Mouse (Mus musculus): ENCODE results near the gene Gm20388. TPM values are rescaled to one million over a fixed set of nuclear protein-coding genes. Genes with fewer than 3 reads are reported as not detected.

Gm20388 gene
- polyA plus RNA-seq, 1 experiment from 2014 or later = 1.7 TPM

DNA sequence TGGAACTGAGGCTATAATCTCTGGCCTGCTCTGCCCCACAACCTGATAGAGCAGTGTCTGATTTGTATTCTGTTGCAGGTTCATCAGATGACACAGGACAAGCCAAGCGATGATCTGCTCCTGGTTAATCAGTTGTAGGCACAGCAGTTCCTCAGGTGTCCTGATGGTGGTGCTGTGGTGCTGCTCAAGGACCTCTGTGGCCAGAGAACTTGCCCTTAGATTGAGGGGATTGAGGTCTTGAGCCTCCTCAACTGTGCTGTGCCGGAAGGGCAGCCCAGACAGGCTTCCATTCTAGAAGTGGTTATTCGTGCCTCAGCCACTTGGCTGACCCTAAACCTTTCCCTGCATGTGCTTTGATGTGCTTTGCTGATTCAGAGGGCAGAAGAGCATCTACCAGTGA is 4141.5 kb downstream of the Gm20388 start:
- H3K9me3 ChIP-seq = no peaks in the 10 kb centered on the region
- H3K36me3 ChIP-seq = peaks cover 25% of the 10 kb centered on the region
- DNase-seq (ENCODE audit: low spot score) = peak; percentile 75
- H3K4me3 ChIP-seq = no peak overlapping the region
- 0 out of 2 replicates have a peak, but pooled peaks cover 8% of the 10 kb centered on the region for H3K4me1 ChIP-seq (replicated peaks)
- H3K27ac ChIP-seq = no peak overlapping the region
- no peaks in the 10 kb centered on the region for H3K27me3 ChIP-seq (ENCODE audit: insufficient read depth, poor library complexity, severe bottlenecking)
- 26% methylated on average over 3 of the region's 3 CpGs for WGBS

DNA sequence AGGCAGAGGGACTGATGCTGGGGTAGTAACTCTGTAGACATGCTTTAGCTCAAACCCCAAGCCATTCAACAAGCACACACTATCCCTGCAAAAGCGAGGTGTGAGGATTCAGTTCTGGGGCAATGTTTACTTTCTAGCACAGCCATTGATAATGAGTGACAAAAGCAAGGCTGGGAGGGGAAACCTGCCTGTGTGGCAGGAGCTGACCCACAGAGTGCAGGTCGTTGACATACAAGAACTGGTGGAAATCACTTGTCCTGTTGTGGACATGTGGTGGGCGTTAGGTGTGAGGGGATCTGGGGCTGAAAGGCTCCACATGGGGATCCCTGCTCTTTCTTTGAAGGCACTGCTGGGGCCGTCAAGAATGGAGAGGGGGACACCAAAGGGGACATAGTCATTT is 4141.9 kb downstream of the Gm20388 start:
- Histone ChIP-seq H3K27me3 (ENCODE audit: insufficient read depth, poor library complexity, severe bottlenecking) (no peaks in the 10 kb centered on the region), H3K9me3 (no peaks in the 10 kb centered on the region), H3K4me3 (no peak overlapping the region), H3K36me3 (peaks cover 20% of the 10 kb centered on the region), H3K27ac (0 out of 2 replicates have a peak overlapping the region, but pooled peaks have one; percentile 23), H3K4me1 (replicated peaks) (0 out of 2 replicates have a peak, but pooled peaks cover 8% of the 10 kb centered on the region)
- WGBS = 57% methylated on average over 4 of the region's 4 CpGs
- no peak for DNase-seq (ENCODE audit: low spot score)

DNA sequence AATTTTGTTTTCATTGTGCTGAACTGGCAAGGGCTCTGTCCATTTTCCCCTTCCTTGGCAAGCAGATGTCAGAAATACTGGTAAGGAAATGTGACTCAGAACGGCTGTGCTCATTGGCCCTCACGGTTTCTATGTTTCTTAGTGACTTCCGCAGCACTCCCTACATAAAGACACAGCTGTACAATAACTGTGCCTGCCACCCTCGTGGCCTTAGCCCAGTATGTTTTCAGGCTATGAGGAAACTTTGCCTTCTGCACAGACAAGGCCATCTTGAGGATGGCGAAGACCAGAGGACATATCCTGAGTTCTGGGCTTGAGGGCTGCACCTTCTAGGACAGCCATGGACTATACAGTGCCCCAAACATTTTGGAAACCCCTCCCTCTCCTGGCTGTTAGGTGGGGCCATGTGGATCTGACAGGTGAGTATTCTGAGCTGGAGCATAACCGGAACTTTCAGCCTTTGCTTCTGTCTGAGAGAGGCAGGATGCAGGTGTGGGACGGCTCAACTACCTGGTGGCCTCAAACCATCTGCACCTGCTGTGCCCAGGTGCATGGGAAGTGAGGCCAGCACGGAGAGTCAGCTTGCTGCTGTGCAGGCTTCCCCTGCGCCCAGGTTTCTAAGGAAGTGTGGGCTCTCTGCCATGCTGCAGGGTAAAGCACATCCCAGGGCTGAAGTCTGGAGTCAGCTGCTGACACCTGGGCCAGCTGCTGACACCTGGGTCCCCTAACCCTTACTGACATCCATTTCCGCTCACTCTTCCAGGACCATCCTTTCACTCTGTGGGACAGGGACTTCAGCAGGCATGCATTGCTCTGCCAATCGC is 4146.4 kb downstream of the Gm20388 start:
- H3K4me3 ChIP-seq = no peak overlapping the region
- no peaks in the 10 kb centered on the region for H3K27me3 ChIP-seq (ENCODE audit: insufficient read depth, poor library complexity, severe bottlenecking)
- no peak for DNase-seq (ENCODE audit: low spot score)
- H3K9me3 ChIP-seq = no peaks in the 10 kb centered on the region
- WGBS = 83% methylated on average over 11 of the region's 11 CpGs
- 0 out of 2 replicates have a peak, but pooled peaks cover 7% of the 10 kb centered on the region for H3K4me1 ChIP-seq (replicated peaks)
- H3K27ac ChIP-seq = no peak overlapping the region
- H3K36me3 ChIP-seq = no peaks in the 10 kb centered on the region

DNA sequence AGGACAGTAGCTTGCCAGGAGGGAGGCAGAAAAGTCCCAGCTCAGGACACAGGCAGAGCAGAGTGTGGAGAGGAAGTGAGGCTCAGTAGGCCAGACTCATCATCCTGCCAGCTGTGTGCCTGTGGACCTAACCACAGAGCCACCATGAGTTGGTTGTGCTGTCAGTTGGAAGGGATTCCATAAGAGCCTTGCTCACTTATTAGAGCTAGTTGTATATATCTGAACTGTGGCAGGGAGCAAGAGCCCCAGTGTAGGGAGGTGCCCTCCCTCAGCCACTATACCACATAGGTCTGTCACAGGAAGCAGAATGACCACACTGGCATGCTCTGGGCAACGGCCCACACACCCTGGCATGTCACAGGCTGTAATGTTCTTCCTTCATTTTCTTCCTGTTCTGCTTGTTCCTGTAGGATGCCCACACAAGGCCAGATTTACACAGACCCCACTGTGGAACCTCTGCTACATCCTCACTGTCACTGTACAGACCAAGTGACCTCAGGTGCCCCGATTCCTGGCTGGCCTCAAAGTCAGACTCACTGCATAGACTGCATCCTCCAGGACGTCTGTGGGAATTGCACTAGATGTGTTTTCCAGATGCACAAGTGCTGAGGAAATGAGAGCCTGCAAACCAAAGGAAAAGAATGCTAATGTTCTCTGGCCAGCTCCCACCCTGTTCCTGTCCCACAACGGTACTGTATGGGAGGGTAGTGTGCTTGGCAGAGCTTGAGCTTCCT is 4155.9 kb downstream of the Gm20388 start:
- DNase-seq (ENCODE audit: low spot score) = no peak

DNA sequence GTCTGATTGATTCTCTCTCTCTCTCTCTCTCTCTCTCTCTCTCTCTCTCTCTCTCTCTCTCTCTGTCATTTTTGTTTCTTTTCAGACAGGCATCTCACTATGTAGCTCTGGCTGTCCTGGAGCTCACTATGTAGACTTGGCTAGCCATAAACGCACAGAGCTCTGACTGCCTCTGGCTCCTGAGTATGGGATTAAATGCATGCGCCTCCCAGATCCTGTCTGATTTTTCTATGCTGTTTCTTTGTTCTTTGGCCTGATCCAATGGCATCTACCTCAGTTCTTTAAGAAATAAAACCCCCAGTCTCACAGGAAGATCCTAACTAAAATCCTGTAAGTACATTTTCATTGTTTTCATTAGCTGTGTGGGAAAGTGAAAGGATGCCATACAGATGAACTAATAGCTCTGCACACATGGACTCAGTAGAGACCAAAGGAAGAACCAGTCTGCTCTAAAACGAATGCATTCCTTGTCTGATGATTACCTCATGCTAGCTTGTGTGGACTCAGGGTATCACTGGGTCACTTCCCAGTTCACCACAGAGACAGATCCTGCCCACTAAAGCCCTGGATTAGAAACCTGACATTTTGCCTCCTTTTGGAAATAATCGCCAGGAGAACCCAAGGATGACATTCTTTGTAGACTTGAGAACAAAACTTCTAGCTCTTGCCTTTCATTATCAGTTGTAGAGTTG is 4156.6 kb downstream of the Gm20388 start:
- peaks cover 14% of the 10 kb centered on the region for H3K4me1 ChIP-seq (replicated peaks)
- H3K4me3 ChIP-seq = no peak overlapping the region
- 82% methylated on average over 4 of the region's 4 CpGs for WGBS
- no peaks in the 10 kb centered on the region for H3K9me3 ChIP-seq
- no peaks in the 10 kb centered on the region for H3K36me3 ChIP-seq
- no peaks in the 10 kb centered on the region for H3K27me3 ChIP-seq (ENCODE audit: insufficient read depth, poor library complexity, severe bottlenecking)
- no peak overlapping the region for H3K27ac ChIP-seq
- DNase-seq (ENCODE audit: low spot score) = no peak

More for the DNA sequence above, 4155.9 kb downstream of the Gm20388 start:
- 80% methylated on average over 4 of the region's 4 CpGs for WGBS
- H3K27me3 ChIP-seq (ENCODE audit: insufficient read depth, poor library complexity, severe bottlenecking) = no peaks in the 10 kb centered on the region
- H3K4me3 ChIP-seq = no peak overlapping the region
- H3K9me3 ChIP-seq = no peaks in the 10 kb centered on the region
- H3K27ac ChIP-seq = no peak overlapping the region
- H3K36me3 ChIP-seq = no peaks in the 10 kb centered on the region
- peaks cover 14% of the 10 kb centered on the region for H3K4me1 ChIP-seq (replicated peaks)

DNA sequence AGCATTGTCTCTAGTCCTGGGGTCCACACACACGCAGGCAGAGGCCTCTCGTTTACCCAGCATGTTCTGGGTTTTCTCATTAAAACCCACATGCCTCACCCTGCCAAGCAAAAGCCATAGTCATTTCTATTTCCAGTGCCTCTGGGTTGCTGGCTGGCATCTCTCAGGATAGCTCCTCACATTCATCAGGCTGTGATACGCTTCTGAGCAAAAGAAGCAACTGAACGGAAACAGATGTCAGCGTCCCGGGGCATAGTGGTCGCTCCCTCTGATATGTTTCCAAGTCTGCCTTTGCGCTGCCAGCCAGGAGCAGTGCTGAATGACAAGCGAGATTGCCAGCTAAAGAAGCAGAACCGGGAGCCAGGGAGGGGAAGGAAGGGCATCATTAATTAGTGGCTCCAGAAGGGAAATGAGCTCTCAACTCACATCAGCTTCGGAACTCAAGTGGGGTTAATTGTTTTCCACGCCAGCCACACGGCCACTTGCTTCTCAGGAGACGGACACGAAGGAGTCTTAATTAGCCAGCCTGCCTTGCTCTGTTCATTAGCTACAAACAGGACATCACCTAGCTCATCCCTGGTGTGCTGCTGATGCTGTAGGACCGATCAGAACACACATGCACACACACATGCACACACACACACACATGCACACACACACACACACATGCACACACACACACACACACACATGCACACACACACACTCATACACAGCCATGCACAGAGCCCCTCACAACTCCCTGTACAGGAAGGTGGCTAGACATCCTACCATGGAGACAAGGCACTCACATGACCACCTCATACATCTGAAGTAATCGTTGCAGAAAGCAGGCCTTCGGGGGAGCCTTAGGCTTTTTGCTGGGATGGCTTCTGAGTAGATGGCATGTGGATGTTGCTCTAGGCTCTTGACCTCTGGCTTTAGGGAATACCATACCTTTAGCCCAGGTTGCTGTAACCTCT is 4160.0 kb downstream of the Gm20388 start:
- peak; percentile 20 for DNase-seq (ENCODE audit: low spot score)
- no peak overlapping the region for H3K27ac ChIP-seq

DNA sequence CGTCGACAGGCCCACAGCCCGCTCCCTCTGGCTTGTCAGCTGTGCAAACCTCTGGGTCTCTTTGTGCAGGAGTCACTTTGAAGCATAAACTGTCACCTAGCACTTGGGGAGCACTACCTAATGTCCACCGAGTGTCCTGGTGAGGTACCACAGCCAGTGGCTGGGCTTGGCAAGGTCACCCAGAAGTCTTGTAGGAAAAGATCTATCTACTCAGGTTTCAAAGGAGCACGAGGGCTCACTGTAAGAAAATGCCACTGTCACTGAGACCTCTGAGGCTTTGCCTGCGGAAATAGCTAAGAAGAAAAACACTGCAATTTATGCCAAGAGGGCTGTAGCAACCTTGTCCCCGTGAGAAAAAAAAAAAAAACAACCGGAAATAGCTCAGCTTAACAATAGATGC is 4165.3 kb downstream of the Gm20388 start:
- 64% methylated on average over 8 of the region's 8 CpGs for WGBS
- Histone ChIP-seq H3K36me3 (no peaks in the 10 kb centered on the region), H3K9me3 (no peaks in the 10 kb centered on the region), H3K27ac (0 out of 2 replicates have a peak overlapping the region, but pooled peaks have one; percentile 2), H3K4me1 (replicated peaks) (peaks cover 20% of the 10 kb centered on the region), H3K27me3 (ENCODE audit: insufficient read depth, poor library complexity, severe bottlenecking) (no peaks in the 10 kb centered on the region), H3K4me3 (no peak overlapping the region)
- DNase-seq (ENCODE audit: low spot score) = no peak

More for the DNA sequence above, 4160.0 kb downstream of the Gm20388 start:
- H3K4me1 ChIP-seq (replicated peaks) = peaks cover 14% of the 10 kb centered on the region
- no peaks in the 10 kb centered on the region for H3K27me3 ChIP-seq (ENCODE audit: insufficient read depth, poor library complexity, severe bottlenecking)
- H3K4me3 ChIP-seq = no peak overlapping the region
- H3K36me3 ChIP-seq = no peaks in the 10 kb centered on the region
- H3K9me3 ChIP-seq = no peaks in the 10 kb centered on the region
- WGBS = 57% methylated on average over 18 of the region's 18 CpGs

DNA sequence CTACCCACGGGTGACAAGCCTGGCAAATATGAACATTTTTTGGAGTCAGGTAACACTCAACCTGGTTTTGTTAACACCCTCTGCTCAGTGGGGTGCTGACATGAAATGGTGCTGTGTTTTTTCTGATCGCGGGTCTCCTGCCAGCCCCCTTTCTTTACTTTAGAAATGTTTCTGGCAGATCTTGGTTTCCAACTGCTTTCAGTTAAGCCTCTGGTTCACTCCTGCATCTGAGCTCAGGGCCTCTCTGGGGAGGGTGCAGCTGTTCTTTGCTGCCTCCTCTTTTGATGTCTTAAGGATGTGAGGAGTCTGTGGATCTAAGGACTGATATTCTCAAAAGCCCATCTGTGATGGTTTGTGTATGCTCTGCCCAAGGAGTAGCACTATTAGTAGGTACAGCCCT is 4165.8 kb downstream of the Gm20388 start:
- no peak for DNase-seq (ENCODE audit: low spot score)
- no peak overlapping the region for H3K27ac ChIP-seq
- no peak overlapping the region for H3K4me3 ChIP-seq
- H3K9me3 ChIP-seq = no peaks in the 10 kb centered on the region
- H3K36me3 ChIP-seq = no peaks in the 10 kb centered on the region
- H3K4me1 ChIP-seq (replicated peaks) = peaks cover 18% of the 10 kb centered on the region
- WGBS = 57% methylated on average over 3 of the region's 3 CpGs
- H3K27me3 ChIP-seq (ENCODE audit: insufficient read depth, poor library complexity, severe bottlenecking) = no peaks in the 10 kb centered on the region

DNA sequence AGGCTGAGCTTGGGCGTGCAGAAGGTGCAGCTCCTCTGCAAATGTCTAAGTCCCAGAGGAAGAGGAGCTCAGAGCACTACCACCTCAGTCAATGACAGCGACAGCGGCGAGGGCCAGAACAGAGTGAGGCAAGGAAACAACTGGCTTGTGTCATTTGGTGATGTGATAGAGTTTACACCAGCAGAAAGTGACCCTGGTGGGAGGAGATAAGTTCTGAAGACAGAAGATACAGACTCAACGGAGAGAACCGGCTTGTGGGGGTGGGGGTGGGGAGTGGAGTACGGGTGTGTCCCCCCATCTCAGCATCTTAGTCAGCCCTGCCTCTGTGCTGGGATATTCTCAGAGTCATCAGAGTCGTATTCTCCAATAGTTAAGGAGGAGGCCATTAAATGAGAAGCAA is 4166.7 kb downstream of the Gm20388 start:
- H3K4me1 ChIP-seq (replicated peaks) = peaks cover 18% of the 10 kb centered on the region
- no peak for DNase-seq (ENCODE audit: low spot score)
- WGBS = 86% methylated on average over 8 of the region's 8 CpGs
- no peaks in the 10 kb centered on the region for H3K9me3 ChIP-seq
- no peak overlapping the region for H3K27ac ChIP-seq
- H3K4me3 ChIP-seq = no peak overlapping the region
- no peaks in the 10 kb centered on the region for H3K27me3 ChIP-seq (ENCODE audit: insufficient read depth, poor library complexity, severe bottlenecking)
- H3K36me3 ChIP-seq = no peaks in the 10 kb centered on the region

DNA sequence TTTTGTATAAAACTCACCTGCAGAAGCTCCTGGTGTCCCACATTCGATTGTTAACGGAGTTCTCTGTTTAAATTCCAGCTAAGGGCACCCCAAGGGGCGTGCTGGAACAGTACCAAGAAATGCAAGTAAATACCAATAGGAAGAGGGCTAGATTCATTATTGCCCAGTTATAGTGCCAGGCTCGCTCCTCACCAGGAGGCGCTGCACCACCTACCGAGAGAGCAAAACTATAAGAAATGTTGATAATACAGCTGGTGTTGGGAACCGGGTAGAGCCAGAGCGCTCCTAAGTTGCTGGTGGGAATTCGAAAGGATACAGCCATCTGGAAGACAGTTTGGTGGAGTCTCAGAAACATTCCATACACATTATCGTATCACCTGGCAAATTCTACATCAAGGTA is 4167.4 kb downstream of the Gm20388 start:
- Histone ChIP-seq H3K27me3 (ENCODE audit: insufficient read depth, poor library complexity, severe bottlenecking) (no peaks in the 10 kb centered on the region), H3K36me3 (no peaks in the 10 kb centered on the region), H3K27ac (no peak overlapping the region), H3K9me3 (no peaks in the 10 kb centered on the region), H3K4me1 (replicated peaks) (peaks cover 18% of the 10 kb centered on the region), H3K4me3 (no peak overlapping the region)
- WGBS = 87% methylated on average over 10 of the region's 10 CpGs
- no peak for DNase-seq (ENCODE audit: low spot score)

DNA sequence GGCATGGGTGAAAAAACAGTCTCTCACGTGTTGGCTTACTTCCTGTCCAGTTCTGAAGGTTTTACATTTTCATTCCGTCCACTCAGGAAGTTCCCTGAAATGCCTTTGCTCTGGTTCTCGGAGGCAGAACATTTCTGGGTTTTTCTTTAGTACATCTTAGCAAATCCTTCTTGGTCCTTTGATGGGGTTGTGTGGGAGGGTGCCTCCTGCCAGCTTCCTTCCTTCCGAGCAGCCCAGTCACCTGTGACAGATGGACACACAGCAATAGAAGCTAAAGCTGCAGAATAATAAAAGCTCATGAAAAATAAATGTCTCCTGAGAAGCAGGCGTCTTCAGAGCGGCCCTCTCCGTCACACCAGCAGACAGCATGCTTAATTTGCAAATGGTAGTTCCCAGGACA is 4168.3 kb downstream of the Gm20388 start:
- Histone ChIP-seq H3K4me1 (replicated peaks) (peaks cover 18% of the 10 kb centered on the region), H3K36me3 (no peaks in the 10 kb centered on the region), H3K27me3 (ENCODE audit: insufficient read depth, poor library complexity, severe bottlenecking) (no peaks in the 10 kb centered on the region), H3K4me3 (no peak overlapping the region), H3K9me3 (no peaks in the 10 kb centered on the region), H3K27ac (no peak overlapping the region)
- WGBS = 75% methylated on average over 7 of the region's 7 CpGs
- DNase-seq (ENCODE audit: low spot score) = no peak

Data from hindbrain, embryonic 10.5 days (tissue).